Mouse (Mus musculus): ENCODE data around the gene Synrg. TPM values are rescaled to one million over a fixed set of nuclear protein-coding genes. Genes with fewer than 3 reads are reported as not detected.

The Synrg gene
- polyA plus RNA-seq, 1 experiment = 10.5 TPM

GRCm38 (mm10) chr11:84028271-84029028 lies 64.2 kb downstream of the Synrg start:
- DNase-seq (ENCODE audit: low read depth, low spot score) = no peak
- whole genome bisulfite sequencing = 73% methylated on average over 9 of the region's 9 CpGs

DNA sequence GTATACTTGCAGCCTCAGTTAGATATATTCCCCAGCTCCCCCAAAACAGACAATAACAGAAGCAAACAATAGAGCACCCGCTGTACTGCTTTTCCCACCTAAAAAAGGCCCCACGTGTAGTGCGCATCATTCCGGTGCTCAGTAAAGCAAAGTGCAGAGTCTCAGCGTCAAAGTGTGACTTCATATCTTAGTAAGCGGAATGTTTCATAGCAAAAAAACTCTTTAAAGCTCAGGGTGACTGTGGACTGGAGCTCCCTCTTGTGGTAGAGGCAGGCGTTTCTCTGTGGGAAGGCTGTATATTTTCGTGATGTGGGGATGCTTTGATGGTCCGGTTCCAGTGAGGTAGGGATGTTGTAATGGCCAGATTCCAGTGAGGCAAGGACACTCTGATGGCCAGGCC lies 67.7 kb downstream of the Synrg start:
- DNase-seq (ENCODE audit: low read depth, low spot score) = no peak
- 44% methylated on average over 9 of the region's 9 CpGs for WGBS

- no peak for DNase-seq (ENCODE audit: low read depth, low spot score)
- 76% methylated on average over 5 of the region's 5 CpGs for WGBS
These were observed 68.3 kb downstream of the Synrg start for GRCm38 (mm10) chr11:84032559-84032958.

GRCm38 (mm10) chr11:84033671-84034070 lies 69.4 kb downstream of the Synrg start:
- DNase-seq (ENCODE audit: low read depth, low spot score) = no peak
- WGBS = 66% methylated on average over 5 of the region's 5 CpGs

- WGBS = 92% methylated on average over 6 of the region's 6 CpGs
- DNase-seq (ENCODE audit: low read depth, low spot score) = no peak
These were observed 76.4 kb downstream of the Synrg start for GRCm38 (mm10) chr11:84040621-84041020.

GRCm38 (mm10) chr11:84042808-84043762 lies 78.9 kb downstream of the Synrg start:
- WGBS = 82% methylated on average over 14 of the region's 14 CpGs
- DNase-seq (ENCODE audit: low read depth, low spot score) = no peak

DNA sequence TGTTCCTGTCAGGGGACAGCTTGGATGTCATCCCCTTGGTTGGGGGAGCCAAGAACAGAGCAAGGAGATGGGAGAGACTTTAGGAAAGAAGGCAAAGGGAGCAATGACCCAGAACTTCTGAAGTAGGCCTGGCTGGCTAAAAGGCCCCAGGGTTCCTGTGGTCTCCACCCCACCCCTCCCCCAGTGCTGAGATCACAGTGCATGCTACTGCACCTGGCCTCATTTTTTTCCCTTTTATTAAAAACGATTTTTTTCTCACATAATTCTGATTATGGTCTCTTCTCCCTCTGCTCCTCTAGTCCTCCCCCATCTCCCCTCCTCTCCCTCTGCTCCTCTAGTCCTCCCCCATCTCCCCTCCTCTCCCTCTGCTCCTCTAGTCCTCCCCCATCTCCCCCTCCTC lies 80.8 kb downstream of the Synrg start:
- 37% methylated on average over 1 of the region's 1 CpGs for WGBS
- no peak for DNase-seq (ENCODE audit: low read depth, low spot score)

DNA sequence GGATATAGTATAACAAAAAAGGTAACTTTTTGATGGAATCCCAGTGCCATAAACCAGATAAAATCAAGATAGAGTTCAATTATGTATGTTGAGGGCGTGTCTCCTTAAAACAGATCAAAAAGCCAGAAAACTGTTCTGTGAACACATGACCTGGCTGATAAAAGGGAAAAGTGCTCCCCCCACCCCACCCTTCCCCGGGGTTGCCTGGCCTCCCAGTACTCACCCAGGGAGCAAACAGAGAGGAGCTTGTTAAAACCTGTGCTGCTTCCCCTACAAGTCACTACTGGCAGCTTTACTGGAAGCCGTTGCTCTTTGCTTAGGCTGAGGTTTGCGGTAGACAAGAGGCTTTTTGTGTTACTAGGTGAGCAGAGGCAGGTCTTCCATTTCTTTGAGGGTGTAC lies 83.0 kb downstream of the Synrg start:
- DNase-seq (ENCODE audit: low read depth, low spot score) = no peak
- 25% methylated on average over 4 of the region's 4 CpGs for WGBS

DNA sequence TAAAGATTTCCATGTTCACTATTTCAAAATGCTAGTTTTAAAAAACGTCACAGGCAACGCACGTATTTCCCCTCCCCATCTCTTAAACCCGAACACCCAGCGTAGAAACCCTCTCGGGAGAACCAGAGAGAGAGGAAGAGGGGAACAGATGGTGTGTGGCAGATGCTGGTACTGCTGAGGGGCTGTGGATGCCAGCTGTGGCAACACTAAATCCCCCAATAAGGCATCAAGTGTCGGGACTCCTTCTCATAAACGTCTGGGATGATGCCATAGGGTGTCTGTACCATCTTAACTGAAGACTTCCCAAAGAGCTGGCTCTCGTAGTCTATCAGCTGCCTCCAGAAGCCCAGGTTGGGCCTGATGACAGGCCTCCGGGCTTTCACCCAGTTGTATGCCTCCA lies 84.2 kb downstream of the Synrg start:
- 77% methylated on average over 10 of the region's 10 CpGs for WGBS
- no peak for DNase-seq (ENCODE audit: low read depth, low spot score)

DNA sequence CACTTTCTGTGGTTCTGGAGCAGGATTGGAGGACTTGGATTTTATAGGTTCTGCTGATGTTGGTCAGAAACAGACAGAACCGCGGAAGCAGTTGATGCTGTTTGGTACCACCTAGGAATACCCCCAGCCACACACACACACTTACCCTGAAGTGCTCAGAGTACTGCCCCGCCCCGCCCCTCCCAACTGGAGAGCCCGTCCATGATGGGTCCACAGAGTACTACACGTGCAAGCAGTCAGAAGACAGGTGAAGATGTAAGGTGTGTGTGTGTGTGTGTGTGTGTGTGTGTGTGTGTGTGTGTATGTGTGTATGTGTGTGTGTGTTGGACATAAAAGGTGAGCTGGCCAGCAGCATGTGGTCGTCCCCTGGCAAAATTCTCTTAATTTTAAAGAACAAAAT lies 88.8 kb downstream of the Synrg start:
- 73% methylated on average over 7 of the region's 7 CpGs for WGBS
- no peak for DNase-seq (ENCODE audit: low read depth, low spot score)

- 69% methylated on average over 10 of the region's 10 CpGs for WGBS
- DNase-seq (ENCODE audit: low read depth, low spot score) = no peak
These were observed 89.4 kb downstream of the Synrg start for GRCm38 (mm10) chr11:84053524-84054163.

- DNase-seq (ENCODE audit: low read depth, low spot score) = no peak
- WGBS = 86% methylated on average over 2 of the region's 2 CpGs
These were observed 93.2 kb downstream of the Synrg start for GRCm38 (mm10) chr11:84057418-84057817.

- 74% methylated on average over 2 of the region's 2 CpGs for whole genome bisulfite sequencing
- DNase-seq (ENCODE audit: low read depth, low spot score) = no peak
These were observed 95.6 kb downstream of the Synrg start for GRCm38 (mm10) chr11:84059784-84060183.

DNA sequence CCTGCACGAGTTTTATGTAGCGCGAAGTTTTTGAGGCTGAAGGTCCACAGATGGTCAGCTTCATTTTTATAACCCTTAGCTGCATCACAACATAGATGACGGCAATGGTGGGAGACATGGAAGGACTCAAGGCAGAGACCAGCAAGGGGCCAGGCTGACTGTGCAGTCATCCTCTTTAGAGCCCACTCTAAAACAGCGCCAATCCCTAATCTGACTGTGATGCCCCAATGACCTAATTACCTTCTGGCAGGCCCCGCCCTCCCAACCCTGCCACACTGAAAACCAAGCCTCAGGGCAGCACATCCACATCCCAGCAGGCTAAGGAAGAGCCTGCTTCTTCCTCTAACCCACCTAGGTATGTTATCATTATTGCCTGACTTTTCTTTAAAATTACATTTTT lies 96.4 kb downstream of the Synrg start:
- 80% methylated on average over 6 of the region's 6 CpGs for WGBS
- DNase-seq (ENCODE audit: low read depth, low spot score) = no peak

GRCm38 (mm10) chr11:84061881-84062280 lies 97.7 kb downstream of the Synrg start:
- WGBS = 87% methylated on average over 2 of the region's 2 CpGs
- no peak for DNase-seq (ENCODE audit: low read depth, low spot score)

GRCm38 (mm10) chr11:84062805-84063204 lies 98.6 kb downstream of the Synrg start:
- 63% methylated on average over 2 of the region's 2 CpGs for WGBS

GRCm38 (mm10) chr11:84063631-84064209 lies 99.5 kb downstream of the Synrg start:
- no peak for DNase-seq (ENCODE audit: low read depth, low spot score)

More at GRCm38 (mm10) chr11:84062805-84063204, 98.6 kb downstream of the Synrg start:
- no peak for DNase-seq (ENCODE audit: low read depth, low spot score)

DNA sequence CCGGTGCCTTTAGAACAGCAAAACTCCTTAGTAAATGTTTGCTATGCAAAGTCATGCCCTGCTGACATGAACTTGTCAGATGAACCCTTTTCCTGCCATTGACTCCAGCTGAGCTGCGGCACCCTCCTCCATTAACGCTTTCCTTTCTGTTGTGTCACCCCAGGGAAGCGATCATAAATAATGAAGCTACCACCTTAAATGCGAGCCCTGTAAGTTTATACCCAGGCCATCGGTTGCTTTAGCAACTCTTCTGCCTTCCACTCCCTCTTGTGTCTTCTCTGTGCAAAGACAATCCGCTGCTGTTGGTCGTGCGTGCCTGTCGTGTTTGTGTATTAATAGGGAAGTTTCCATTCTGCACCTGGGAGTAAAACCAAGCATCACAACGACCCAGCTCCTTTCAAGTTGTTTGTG lies 101.8 kb downstream of the Synrg start:
- WGBS = 7% methylated on average over 11 of the region's 11 CpGs
- DNase-seq (ENCODE audit: low read depth, low spot score) = no peak

More at GRCm38 (mm10) chr11:84063631-84064209, 99.5 kb downstream of the Synrg start:
- 39% methylated on average over 3 of the region's 3 CpGs for WGBS

- WGBS = 9% methylated on average over 18 of the region's 18 CpGs
- DNase-seq (ENCODE audit: low read depth, low spot score) = no peak
These were observed 102.9 kb downstream of the Synrg start for GRCm38 (mm10) chr11:84066927-84067645.
